Mouse (Mus musculus) embryo, embryonic 11 days (tissue): ENCODE measurements around the gene Acp5.
A peak's percentile ranks its signal among the peaks of the same experiment; 100 is the strongest.
"Not testable (repeated sequence)": the region's sequence is repeated elsewhere in the genome, so short reads cannot be mapped to it uniquely, and the experiment has no call there.

Source experiments
- DNase-seq: peaks from one replicate; pipeline ENCODE4 v3.0.0-alpha.2; 2015

Acp5 gene

DNA sequence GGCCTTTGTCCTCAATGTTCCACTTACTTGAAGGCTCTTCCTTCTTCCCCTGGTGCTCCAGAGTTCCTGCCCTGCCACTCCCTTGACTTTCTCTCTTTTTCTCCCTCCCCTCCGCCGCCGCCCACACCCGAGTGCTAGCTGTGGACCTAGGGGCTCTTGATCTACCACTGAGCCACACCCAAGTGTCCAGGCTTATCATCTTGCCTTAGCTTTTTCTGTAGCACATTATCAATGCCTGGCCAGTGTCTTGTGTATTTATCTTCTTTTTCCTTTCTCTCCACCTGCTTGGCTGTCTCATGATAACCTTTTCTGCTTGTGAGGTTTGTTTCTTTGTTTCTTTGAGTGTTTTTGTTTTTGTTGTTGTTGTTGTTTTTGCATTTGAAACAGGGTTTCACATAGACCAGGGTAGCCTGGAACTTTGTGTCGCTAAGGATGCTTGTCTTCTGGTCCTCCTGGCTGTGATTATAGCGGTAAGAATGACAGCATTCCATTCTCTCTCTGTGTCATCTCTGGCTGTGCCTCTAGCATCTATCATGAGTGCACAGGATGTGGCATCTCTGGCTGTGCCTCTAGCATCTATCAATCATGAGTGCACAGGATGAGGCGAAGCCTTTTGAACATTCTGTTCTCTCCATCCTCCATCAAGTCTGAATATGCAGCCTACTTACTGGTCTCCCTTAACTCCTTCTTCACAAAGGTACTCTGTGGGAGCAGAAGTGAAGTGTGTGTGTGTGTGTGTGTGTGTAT lies at the start of gene Acp5:
Acp5 (minus strand) TSS at position 68 of the 747 bp plus-strand sequence.
- DNase-seq, result no peak

DNA sequence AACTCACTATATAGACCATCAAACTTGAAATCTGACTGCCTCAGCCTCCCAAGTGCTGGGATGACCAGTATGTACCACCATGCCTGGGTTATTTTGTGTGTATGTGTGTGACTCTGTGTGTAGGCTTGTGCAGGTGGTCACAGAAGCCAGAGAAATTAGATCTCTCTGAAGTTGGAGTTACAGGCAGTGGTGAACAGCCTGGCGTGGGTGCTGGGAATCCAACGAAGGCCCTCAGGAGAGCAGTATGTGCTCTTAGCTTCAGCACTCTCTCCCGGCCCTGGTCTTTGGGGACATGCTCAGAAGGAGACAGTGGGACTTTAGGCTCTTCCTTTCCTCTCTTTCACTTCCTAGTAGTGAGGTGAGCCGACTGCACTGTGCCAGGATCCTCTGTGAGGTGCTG lies 36.8 kb upstream of the Acp5 start:
- no peak for DNase-seq

DNA sequence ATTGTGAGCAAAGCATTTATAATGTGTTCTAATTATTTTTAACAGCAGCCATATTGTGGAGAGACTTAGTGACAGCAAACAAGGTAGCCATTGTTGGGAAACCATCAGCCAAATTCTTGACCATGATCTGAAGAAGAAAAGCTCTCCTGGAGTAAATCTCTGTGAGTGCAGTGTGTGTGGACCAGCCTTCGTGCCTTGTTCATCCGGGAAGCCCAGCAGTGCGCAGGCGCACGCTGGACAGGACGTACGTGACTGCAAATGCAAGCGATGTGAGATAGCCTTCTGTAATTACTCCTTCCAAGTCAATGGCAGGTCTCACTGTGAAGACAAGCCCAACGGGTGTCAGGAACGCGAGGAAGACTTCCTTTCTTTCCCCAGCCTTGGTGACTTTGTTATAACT lies 33.8 kb upstream of the Acp5 start:
- DNase-seq, result no peak

DNA sequence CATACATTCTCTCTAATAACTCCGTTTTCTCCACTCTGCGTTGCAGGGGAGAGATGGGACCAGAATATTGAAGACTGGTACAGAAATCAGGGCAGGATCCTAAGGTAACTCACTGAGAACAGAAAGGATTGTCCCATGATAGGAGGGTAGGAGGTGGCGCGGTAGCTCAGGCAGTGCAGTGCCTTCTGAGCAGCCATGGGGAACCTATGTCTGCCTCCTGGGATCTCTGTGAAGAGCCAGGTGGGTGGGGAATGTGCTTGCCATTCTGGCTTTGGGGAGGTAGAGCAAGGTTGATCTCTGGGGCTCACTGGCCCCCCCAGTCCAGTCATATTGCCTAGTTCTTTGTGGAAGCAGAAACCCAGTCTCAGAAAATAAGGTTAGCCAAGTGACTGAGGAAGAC lies 32.2 kb upstream of the Acp5 start:
- no peak for DNase-seq

DNA sequence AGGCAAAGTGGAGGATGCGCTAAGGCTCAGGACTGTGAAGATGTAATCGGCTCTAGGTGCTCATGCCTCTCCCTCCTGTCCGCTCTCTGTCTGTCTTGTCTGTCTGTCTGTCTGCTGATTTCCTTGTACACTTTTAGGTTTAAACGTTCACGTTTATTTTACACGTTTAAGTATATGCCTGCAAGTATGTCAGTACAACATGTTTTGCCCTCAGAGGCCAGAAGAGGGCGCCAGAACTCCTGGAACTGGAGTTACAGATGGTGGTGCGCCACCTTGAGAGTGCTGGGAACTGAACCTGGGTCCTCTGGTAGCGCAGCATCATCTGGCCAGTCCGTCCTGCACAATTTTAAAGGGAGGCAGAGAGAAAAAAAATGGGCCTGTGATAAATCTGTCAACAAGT lies 31.2 kb upstream of the Acp5 start:
- no peak for DNase-seq

DNA sequence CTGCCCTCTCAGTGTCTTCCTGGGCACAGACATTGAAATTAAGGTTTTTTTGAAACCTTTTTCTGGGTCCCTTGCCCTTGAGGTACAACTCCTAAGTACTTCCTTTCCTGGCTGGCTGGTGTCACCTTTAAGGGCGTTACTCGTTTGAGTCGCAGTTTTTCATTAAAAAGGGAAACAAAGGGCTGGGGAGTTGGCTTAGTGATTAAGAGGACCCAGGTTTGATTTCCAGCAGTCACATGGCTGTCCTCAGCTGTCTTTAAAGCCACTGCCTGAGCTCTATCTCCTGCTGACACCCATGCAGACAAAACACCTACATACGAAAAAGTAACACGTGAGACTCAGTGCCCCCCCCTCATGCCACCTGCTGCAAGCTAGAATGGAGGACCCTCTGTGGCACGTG lies 30.5 kb upstream of the Acp5 start:
- no peak for DNase-seq

DNA sequence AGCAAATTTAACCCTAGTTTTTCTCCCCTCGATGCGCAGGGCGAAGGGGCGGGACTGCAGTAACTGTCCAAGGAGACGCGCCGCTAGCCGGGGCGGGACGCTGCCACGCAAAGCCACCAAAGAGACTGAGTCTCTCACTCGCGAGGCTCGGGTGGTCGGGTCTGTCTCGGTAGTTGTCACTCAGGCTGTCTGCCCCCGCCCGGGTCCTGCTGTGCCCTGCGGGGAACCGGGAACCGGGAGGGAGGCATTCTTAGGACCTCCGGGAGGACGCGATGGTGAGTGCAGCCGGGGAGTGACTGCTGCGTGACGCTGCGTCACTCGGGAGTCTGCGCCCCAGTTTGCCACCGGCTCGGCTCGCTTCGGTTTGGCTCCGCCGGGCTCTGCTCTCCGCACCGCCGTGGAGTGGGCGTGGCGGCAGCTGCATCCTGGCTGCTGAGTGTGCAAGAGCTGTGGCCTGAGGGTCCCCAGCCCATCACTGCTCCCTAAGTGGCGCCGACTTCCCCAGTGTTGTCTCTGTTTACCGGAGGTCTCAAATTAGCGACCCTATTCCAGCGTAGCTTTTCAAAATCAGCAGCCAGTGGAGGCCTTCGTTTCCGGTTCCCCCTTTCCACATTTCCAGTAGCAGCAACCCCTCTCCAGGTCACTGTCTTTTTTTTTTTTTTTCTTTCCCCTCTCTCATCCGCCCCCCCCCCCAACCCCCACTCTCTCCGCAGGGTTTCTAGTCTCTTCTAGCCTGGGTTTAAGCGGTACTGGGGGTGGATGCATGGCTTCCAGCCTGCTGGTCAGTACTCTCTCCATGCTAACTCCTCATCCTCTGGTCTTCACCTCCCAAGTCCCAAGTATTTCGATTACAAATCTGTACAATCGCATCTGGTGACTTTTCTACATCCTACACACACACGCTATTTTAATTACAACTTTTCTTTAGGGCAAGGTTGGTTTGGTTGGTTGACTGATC lies 29.5 kb upstream of the Acp5 start:
- DNase-seq, result peak; percentile 78

DNA sequence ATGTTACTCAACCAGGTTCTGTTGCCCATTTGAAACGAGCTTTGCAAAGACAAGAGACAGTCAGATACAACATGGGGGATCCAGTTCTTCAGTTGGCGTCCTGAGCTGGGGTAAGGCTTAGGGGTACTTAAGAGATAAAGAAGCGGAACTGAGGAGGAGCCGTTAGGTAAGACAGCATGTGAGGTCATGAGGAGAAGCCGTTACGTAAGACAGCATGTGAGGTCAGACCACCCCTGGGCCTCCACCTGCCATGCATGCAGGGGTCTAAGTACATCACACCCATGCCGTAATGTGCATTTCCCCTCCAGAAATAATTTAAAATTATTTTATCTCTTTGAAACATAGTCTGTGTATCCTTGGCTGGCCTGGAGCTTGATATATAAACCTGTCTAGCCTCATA lies 27.4 kb upstream of the Acp5 start:
- DNase-seq, result no peak

DNA sequence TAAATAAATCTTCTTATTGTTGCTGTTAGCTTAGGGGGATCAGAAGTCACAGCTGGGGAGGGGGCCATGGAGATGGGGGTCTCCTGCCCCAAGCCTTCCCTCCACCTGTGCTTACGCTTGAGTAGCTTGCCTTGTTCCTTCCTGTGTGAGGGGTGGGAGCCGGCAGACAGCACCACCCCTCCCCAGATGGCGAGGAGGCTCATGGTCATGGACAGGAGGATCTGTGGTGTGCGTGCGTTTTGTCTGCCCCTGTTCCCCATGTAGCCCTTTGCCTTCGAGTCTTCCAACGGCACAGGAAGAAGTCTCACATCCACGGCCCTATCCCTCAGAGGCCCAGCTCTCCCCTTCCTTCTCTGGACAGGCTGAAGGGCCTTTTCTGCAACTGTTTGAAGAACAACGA lies 26.8 kb upstream of the Acp5 start:
- no peak for DNase-seq

DNA sequence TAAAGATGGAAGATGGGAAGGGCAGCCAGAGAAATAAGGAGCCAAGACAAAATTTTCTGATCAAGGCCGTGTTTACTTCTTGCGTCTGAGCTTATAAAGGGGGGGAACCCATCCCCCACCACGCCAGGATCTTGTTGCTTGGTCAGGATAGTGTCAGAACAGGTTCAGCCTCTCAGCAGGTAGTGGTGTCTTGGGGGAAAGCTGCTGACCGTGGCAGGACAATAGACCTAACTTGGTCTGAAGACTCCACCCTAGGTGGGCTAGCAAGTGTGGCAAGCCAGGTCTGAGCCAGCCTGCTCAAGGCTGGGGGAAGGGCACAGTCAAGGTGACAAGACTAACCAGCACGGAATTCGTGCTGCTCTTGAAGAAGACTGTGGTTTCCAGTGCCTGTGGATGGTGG lies 25.8 kb upstream of the Acp5 start:
- no peak for DNase-seq

DNA sequence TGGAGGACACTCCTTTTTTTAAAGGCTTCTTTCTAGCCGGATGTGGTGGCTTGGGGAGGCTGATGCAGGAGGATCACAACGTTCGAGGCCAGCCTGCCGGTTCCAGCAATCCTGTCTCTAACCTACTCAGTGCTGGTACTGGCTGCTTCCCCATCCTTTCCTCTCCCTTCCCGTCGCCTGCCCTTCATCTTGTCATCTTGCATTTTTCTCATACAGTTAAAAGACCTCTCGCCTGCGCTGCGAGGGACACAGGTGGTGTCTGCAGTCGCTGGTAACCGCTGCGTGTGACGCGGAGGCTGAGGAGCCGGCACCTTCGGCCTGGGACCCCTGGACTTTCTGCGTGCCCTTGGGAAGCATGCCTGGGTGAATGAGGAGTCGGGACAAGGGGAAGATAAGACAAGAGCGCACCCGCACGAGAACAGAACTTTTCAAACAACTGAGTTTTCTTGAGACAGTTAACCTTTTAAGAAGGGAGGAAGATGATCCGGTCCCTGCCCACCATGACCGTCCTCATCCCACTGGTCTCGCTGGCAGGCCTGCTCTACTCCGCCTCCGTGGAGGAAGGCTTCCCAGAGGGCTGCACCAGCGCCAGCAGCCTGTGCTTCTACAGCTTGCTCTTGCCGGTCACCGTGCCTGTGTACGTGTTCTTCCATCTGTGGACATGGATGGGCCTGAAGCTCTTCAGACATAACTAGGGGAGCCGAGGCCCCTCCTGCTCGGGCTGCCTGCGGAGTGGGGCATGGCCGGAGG lies 22.2 kb upstream of the Acp5 start:
- DNase-seq, result no peak

DNA sequence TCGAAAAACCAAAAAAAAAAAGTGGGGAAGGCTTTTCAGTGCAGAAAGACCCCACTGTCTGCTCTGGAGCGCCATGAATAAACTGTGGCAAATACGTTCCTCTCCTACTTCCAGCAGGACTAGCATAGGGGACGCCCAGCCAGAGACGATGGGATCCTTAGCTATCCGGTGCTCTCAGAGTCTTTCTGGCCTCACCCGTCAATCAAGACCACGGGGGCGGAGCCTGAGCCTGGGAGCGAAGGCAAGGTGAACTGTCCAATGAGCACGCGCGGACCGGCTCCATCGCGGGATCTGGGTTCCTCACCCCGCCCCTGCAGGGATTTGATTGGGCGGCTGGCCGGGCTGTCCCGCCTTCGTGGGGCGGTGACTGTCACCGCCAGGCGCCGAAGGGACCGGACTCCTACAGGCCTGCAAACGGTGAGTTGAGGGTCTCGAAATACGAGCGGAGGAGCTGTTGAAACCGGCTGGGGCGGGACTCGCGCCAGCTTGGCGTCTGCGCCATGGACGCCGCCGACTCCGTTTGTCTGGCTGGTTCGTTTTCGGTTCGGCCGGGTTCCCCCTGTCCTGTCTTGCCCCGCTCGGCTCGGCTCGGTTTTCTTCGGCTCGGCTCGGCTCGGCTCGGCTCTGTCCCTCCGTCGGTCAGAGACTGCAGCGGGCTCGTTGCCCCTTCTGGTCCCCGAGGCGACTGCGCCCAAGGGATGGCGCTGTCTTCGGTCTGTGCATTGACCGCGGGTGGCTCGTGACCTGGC lies 21.2 kb upstream of the Acp5 start, which contains the start of gene Pigyl:
Pigyl (plus strand) TSS at position 350 of the 749 bp plus-strand sequence.
- peak; percentile 100 for DNase-seq

DNA sequence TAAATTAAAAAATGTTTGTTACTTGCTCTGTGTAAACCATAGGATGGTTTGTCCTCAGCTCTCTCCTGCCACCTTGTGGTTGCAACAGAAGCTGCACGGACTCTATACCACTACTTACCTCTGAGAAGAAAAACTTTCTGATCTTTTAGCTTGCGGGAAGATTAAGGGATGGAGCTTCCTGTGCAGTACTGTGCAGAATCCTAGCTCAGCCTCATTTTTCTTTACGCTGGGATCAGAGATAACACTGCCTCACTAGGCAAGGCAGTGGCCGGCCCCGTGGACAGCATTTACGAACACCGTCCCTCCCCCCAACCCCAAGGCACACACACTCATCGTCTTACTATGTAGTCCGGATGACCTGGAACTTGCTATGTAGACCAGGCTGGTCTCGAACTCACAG lies 20.1 kb upstream of the Acp5 start:
- peak; percentile 76 for DNase-seq

DNA sequence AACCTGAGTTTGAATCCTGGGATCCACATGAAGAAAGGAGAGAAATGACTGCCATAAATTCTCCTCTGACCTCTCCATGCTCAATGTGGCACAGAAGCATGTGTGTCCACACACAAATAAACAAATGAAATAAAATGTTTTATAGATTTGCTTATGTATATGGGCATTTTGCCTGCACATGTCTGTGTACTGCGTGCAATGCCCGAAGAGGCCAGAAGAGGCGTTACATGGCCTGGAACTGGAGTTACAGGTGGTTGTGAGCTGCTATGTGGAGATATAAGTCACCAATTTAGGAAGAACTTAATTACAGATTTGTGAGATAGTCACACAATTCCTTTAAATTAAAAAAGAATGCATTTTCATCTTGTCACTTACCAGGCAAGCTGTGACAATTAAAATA lies 18.3 kb upstream of the Acp5 start:
- no peak for DNase-seq

DNA sequence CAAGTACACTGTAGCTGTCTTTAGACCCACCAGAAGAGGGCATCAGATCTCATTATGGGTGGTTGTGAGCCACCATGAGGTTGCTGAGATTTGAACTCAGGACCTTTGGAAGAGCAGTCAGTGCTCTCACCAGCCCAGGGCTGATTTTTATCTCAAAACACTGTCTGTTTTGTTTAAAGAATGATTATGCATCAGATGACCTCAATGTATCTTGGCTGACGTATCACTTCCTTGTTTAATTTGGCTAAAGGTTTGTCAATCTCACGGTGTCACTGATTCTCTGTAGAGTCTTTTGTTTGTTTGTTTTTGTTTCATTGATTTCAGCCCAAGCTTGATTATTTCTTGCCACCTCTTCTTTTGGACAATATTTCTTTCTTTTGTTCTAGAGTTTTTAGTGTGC lies 15.4 kb upstream of the Acp5 start:
- DNase-seq, result no peak

DNA sequence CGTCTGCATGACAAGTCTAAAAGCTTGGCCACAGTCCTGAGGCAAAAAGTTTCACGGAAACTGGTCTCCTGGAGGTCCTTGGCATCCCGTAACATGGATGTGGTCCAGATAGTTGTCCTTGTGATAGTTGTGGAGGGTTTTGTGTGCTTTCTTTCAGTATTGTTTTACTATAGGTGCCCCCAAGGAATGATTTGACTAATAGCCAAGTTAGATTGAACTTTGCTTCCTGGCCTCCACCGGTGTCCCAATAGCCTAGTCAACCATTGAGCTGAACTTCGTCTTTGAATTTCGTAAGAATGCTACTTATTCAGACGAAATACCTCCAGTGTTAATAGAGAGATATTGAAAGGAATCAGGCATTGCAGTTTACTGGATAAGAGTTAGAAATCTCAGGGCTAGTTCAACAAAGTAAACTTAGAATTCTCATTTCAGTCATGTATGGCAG lies 14.8 kb upstream of the Acp5 start:
- not testable (repeated sequence) for DNase-seq

DNA sequence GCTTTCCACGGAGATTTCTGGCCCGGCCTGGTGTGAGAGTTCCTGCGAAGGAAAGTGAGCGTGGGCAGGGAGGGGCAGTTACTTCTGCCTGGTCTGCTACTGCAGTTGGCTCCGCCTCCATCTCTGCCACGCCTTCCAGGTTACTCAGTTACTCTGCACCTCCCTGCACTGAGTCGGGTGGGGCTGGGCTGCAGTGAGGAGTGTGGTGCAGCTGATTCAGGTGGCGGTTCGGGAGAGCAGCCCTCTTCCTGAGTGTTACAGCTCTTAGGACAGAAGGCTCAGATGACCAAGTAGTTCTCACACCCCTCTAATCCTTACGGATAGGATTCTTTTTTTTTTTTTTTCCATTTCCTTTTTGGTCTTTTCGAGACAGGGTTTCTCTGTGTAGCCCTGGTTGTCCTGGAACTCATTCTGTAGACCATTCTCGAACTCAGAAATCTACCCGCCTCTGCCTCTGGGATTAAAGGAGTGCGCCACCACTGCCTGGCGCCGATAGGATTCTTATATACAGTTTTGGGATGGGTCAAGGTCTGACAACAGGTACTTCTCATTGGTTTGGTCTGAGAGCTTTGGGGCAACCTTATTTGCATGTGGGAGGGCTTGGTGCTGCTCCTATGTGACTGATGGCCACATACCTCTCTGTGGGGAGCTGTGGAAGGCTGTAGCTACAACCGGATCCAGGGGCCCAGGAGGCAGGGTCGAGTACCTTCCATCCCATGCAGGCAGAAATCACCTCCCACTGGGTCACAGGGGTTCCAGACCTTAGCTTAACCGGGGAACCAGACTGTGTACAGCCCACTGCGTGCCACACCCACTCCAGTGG lies 14.1 kb upstream of the Acp5 start:
- DNase-seq, result no peak

DNA sequence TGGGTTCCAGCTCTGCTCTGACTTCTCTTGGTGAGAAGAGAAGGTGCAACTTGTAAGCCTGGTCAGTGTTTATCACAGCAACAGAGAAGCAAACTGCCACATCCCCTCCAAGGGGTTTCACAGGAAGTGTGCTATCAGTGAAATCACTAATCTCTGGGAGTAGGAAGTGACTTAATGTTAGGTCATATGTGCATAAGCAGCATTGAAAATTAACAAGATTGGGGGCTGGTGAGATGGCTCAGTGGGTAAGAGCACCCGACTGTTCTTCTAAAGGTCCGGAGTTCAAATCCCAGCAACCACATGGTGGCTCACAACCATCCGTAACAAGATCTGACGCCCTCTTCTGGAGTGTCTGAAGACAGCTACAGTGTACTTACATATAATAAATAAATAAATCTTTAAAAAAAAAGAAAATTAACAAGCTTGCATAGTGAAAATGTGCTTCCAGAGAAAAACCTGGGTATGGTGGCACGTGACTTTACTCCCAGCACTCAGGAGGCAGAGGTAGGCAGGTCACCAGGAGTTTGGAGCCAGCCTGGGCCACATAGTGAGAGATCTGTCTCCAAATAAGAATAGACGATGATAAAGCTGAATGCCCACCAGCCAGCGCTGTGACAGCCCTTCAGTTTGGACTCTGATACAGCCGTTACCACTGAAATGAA lies 8.9 kb upstream of the Acp5 start:
- no peak for DNase-seq

DNA sequence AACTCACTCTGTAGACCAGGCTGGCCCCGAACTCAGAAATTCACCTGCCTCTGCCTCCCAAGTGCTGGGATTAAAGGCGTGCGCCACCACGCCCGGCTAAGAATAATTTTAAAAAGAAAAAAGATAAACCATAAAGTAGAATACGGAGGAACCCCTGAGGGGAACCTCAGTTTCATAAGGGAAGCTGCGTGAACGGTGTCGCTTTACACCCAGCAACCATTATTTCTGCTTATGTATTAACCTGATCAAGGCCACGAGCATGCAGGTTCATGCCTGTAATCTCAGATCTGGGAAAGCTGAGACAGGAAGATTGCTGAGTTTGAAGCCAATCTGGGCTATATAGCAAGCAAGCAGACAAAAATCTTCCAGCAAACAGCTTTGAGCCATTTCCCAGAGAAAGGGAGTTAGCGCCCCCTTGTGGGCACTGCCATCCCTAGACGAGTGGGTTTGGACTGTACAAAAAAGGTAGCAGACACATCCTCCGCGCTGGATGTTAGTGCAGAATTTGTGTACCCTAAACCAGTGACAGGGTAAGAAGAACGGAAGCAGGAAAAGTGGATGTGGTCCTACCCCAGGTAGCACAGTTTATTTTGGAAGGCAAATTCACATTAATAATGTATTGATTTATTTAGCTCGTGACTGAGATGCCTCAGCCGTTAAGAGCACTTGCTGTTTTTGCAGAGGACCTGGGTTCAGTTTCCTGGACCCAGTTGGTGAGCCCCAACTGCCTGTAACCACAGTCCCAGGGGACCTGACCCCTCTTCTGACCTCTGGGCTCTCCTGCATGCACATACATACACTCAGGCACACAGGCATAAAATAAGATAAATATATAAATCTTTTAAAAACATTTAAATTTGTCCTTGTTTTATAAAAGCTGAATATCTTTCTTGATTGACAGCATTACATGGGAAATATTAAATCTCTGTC lies 7.9 kb upstream of the Acp5 start:
- DNase-seq, result peak; percentile 91

DNA sequence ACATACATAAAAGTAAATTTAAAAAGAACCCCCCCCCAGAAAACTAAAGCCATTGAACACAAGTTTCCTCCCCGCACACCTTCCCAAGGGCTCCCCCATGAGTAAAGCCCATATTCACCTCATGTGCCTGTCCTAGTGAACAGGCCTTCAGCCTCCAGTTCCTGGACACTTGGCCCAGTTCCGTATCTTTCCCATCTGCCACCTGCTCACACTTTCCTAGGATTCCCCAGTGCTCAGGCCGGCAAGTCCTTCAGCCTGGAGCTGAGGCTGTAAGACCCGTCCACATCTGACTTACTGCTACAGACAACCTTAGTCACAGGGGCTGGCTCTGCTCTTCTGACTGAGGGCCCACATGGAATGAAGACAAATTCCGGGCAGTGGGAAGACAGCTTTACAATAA lies 4.2 kb upstream of the Acp5 start:
- no peak for DNase-seq
